Mouse (Mus musculus): Measurements from ENCODE around the gene Tmf1. TPM values are rescaled to one million over a fixed set of nuclear protein-coding genes. Genes with fewer than 3 reads are reported as not detected.
A peak's percentile ranks its signal among the peaks of the same experiment; 100 is the strongest.

The Tmf1 gene
- polyA plus RNA-seq, 1 experiment from 2014 or later: 42.7 TPM

GRCm38 (mm10) chr6:97207085-97207484 is 28.2 kb upstream of the Tmf1 start:
- no peak overlapping the region for H3K9ac ChIP-seq (replicated peaks; ENCODE audit: low read length)
- peaks cover 21% of the 10 kb centered on the region for H3K4me1 ChIP-seq (ENCODE audit: control insufficient read depth, insufficient read depth, low read length)
- H3K27ac ChIP-seq (replicated peaks; ENCODE audit: low read depth, low read length): no peak overlapping the region
- no peak overlapping the region for H3K4me2 ChIP-seq (ENCODE audit: low read length)
- no peaks in the 10 kb centered on the region for H3K36me3 ChIP-seq (ENCODE audit: control insufficient read depth, insufficient read depth, low read length)
- no peak for DNase-seq
- H3K9me3 ChIP-seq (ENCODE audit: control insufficient read depth, low read length): no peaks in the 10 kb centered on the region
- no peak overlapping the region for H3K4me3 ChIP-seq (replicated peaks; ENCODE audit: low read depth, low read length)
- no peak for ATAC-seq (ENCODE audit: low FRiP score, low TSS enrichment)
- 77% methylated on average over 4 of the region's 4 CpGs for WGBS
- no peaks in the 10 kb centered on the region for H3K27me3 ChIP-seq (ENCODE audit: control insufficient read depth, insufficient read depth, low read length)

- peak; percentile 100 for DNase-seq
- WGBS: 1% methylated on average over 38 of the region's 38 CpGs
Measured at GRCm38 (mm10) chr6:97205439-97205885, 26.5 kb upstream of the Tmf1 start, which contains the start of gene Uba3. Uba3 (minus strand) TSS chr6:97205647.

GRCm38 (mm10) chr6:97204952-97205351 is 26.0 kb upstream of the Tmf1 start:
- H3K9ac ChIP-seq (replicated peaks; ENCODE audit: low read length): peak overlapping the region; percentile 94
- H3K4me2 ChIP-seq (ENCODE audit: low read length): peak overlapping the region; percentile 63
- H3K9me3 ChIP-seq (ENCODE audit: control insufficient read depth, low read length): no peaks in the 10 kb centered on the region
- 0 out of 2 replicates have a peak, but pooled peaks cover 3% of the 10 kb centered on the region for H3K36me3 ChIP-seq (ENCODE audit: control insufficient read depth, insufficient read depth, low read length)
- peaks cover 13% of the 10 kb centered on the region for H3K4me1 ChIP-seq (ENCODE audit: control insufficient read depth, insufficient read depth, low read length)
- H3K27ac ChIP-seq (replicated peaks; ENCODE audit: low read depth, low read length): peak overlapping the region; percentile 89
- WGBS: 1% methylated on average over 16 of the region's 16 CpGs
- H3K27me3 ChIP-seq (ENCODE audit: control insufficient read depth, insufficient read depth, low read length): no peaks in the 10 kb centered on the region
- H3K4me3 ChIP-seq (replicated peaks; ENCODE audit: low read depth, low read length): peak overlapping the region; percentile 94
- peak; percentile 37 for DNase-seq
- peak; percentile 53 for ATAC-seq (ENCODE audit: low FRiP score, low TSS enrichment)

More at GRCm38 (mm10) chr6:97205439-97205885, 26.5 kb upstream of the Tmf1 start, which contains the start of gene Uba3:
- peak within 1 kb of the TSS; percentile 89 for H3K27ac ChIP-seq (replicated peaks; ENCODE audit: low read depth, low read length)
- ATAC-seq (ENCODE audit: low FRiP score, low TSS enrichment): peak; percentile 99
- H3K36me3 ChIP-seq (ENCODE audit: control insufficient read depth, insufficient read depth, low read length): 0 out of 2 replicates have a peak, but pooled peaks cover 3% of the 10 kb centered on the region
- no peaks in the 10 kb centered on the region for H3K27me3 ChIP-seq (ENCODE audit: control insufficient read depth, insufficient read depth, low read length)
- H3K4me2 ChIP-seq (ENCODE audit: low read length): peak within 1 kb of the TSS; percentile 63
- H3K9ac ChIP-seq (replicated peaks; ENCODE audit: low read length): peak within 1 kb of the TSS; percentile 94
- H3K4me3 ChIP-seq (replicated peaks; ENCODE audit: low read depth, low read length): peak within 1 kb of the TSS; percentile 94
- H3K9me3 ChIP-seq (ENCODE audit: control insufficient read depth, low read length): no peaks in the 10 kb centered on the region
- peaks cover 13% of the 10 kb centered on the region for H3K4me1 ChIP-seq (ENCODE audit: control insufficient read depth, insufficient read depth, low read length)

DNA sequence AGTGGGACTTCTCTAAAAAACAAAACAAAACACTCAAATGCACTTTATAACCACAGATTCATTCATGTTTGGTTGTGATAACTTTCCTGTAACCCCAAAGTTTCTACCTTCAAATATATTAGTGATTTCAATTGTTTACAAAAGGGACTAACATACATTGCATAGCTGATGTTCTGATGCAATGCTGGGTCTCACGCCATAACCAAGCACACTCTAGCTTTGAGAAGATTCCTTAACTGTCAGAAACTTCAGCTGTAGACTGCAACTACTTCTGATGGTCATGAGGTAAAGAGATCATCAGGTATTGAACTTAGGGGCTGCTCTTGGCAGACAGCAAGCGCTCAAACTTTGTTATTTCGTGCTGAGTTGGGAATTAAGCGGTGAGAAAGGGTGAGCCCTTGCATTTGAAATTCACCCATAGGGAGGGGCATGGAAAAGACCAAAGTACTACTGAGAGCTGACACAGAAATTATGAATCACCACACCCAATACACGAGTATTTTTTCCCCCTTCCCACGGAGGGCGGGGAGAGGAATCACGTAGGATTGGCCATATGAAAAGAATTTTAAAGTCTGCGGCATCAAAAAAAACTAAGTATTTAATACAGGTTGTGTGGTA is 25.4 kb upstream of the Tmf1 start:
- no peak overlapping the region for H3K27ac ChIP-seq (replicated peaks; ENCODE audit: low read depth, low read length)

DNA sequence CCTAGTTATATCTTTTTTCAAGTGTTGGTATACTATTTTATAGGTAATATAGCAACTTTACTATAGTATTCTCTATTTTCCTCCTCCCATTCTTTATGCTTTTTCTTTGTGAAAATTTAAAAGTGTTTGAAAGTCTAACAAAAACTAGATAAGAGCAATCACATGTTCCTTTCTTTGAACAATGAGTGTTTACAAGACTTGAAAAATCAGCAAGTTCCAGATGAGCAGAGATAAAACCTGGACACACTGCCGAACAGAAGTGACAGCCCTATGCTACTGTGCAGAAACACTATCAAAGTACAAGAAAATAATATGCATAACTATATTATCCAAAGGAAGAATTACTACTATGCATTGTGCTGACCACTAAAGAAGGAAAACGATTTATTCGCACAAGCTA is 23.6 kb upstream of the Tmf1 start:
- no peak overlapping the region for H3K4me3 ChIP-seq (replicated peaks; ENCODE audit: low read depth, low read length)
- ATAC-seq (ENCODE audit: low FRiP score, low TSS enrichment): no peak
- H3K4me2 ChIP-seq (ENCODE audit: low read length): no peak overlapping the region
- no peak overlapping the region for H3K9ac ChIP-seq (replicated peaks; ENCODE audit: low read length)
- no peak for DNase-seq
- H3K36me3 ChIP-seq (ENCODE audit: control insufficient read depth, insufficient read depth, low read length): peaks cover 11% of the 10 kb centered on the region
- H3K4me1 ChIP-seq (ENCODE audit: control insufficient read depth, insufficient read depth, low read length): peaks cover 13% of the 10 kb centered on the region
- WGBS: 95% methylated on average over 3 of the region's 3 CpGs
- no peaks in the 10 kb centered on the region for H3K9me3 ChIP-seq (ENCODE audit: control insufficient read depth, low read length)
- H3K27me3 ChIP-seq (ENCODE audit: control insufficient read depth, insufficient read depth, low read length): no peaks in the 10 kb centered on the region
- no peak overlapping the region for H3K27ac ChIP-seq (replicated peaks; ENCODE audit: low read depth, low read length)

More for the DNA sequence above, 25.4 kb upstream of the Tmf1 start:
- Histone ChIP-seq H3K9ac (replicated peaks; ENCODE audit: low read length) (peak overlapping the region; percentile 94), H3K4me1 (ENCODE audit: control insufficient read depth, insufficient read depth, low read length) (peaks cover 13% of the 10 kb centered on the region), H3K4me2 (ENCODE audit: low read length) (peak overlapping the region; percentile 63), H3K9me3 (ENCODE audit: control insufficient read depth, low read length) (no peaks in the 10 kb centered on the region), H3K36me3 (ENCODE audit: control insufficient read depth, insufficient read depth, low read length) (0 out of 2 replicates have a peak, but pooled peaks cover 3% of the 10 kb centered on the region), H3K4me3 (replicated peaks; ENCODE audit: low read depth, low read length) (peak overlapping the region; percentile 94), H3K27me3 (ENCODE audit: control insufficient read depth, insufficient read depth, low read length) (no peaks in the 10 kb centered on the region)
- DNase-seq: no peak
- 20% methylated on average over 9 of the region's 9 CpGs for WGBS
- ATAC-seq (ENCODE audit: low FRiP score, low TSS enrichment): no peak

GRCm38 (mm10) chr6:97200437-97200836 is 21.5 kb upstream of the Tmf1 start:
- no peak overlapping the region for H3K4me2 ChIP-seq (ENCODE audit: low read length)
- H3K4me1 ChIP-seq (ENCODE audit: control insufficient read depth, insufficient read depth, low read length): peaks cover 13% of the 10 kb centered on the region
- DNase-seq: no peak
- WGBS: 46% methylated on average over 3 of the region's 3 CpGs
- H3K9ac ChIP-seq (replicated peaks; ENCODE audit: low read length): no peak overlapping the region
- peaks cover 30% of the 10 kb centered on the region for H3K36me3 ChIP-seq (ENCODE audit: control insufficient read depth, insufficient read depth, low read length)
- no peak overlapping the region for H3K4me3 ChIP-seq (replicated peaks; ENCODE audit: low read depth, low read length)
- ATAC-seq (ENCODE audit: low FRiP score, low TSS enrichment): no peak
- no peak overlapping the region for H3K27ac ChIP-seq (replicated peaks; ENCODE audit: low read depth, low read length)
- H3K9me3 ChIP-seq (ENCODE audit: control insufficient read depth, low read length): no peaks in the 10 kb centered on the region
- no peaks in the 10 kb centered on the region for H3K27me3 ChIP-seq (ENCODE audit: control insufficient read depth, insufficient read depth, low read length)

DNA sequence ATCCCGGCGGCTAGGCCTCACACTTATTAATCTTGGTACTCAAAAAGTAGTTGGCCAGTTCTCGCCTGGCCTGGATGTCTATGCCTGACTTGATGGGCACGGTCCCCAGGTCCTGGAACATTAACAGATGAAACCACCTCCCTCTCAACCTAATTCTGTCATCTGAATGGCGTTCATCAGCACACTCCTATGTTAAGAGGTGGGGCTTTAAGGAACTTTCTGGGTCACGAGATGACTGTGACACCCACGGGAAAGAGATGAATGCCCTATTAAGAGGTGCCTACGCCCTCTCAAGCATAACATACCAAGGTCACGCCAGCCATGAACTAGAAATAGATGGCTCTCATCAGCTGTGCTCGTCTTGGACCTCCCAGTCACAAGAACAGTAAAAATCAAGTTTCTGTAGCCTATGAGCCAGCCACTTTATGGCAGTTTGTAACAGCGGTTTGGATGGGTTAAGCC is 476 bp upstream of the Tmf1 start:
- ATAC-seq (ENCODE audit: low FRiP score, low TSS enrichment): peak; percentile 53; the same call in 1 of the 2 replicates

GRCm38 (mm10) chr6:97175716-97176115 is 3.2 kb downstream of the Tmf1 start:
- peaks cover 42% of the 10 kb centered on the region for H3K36me3 ChIP-seq (ENCODE audit: control insufficient read depth, insufficient read depth, low read length)
- H3K9ac ChIP-seq (replicated peaks; ENCODE audit: low read length): no peak overlapping the region
- 82% methylated on average over 11 of the region's 11 CpGs for WGBS
- no peak overlapping the region for H3K27ac ChIP-seq (replicated peaks; ENCODE audit: low read depth, low read length)
- ATAC-seq (ENCODE audit: low FRiP score, low TSS enrichment) (no peak), DNase-seq (no peak)
- no peaks in the 10 kb centered on the region for H3K27me3 ChIP-seq (ENCODE audit: control insufficient read depth, insufficient read depth, low read length)
- H3K4me2 ChIP-seq (ENCODE audit: low read length): no peak overlapping the region
- no peak overlapping the region for H3K4me3 ChIP-seq (replicated peaks; ENCODE audit: low read depth, low read length)
- H3K4me1 ChIP-seq (ENCODE audit: control insufficient read depth, insufficient read depth, low read length): peaks cover 12% of the 10 kb centered on the region
- no peaks in the 10 kb centered on the region for H3K9me3 ChIP-seq (ENCODE audit: control insufficient read depth, low read length)

More for the DNA sequence above, 476 bp upstream of the Tmf1 start:
- Histone ChIP-seq H3K4me2 (ENCODE audit: low read length) (peak overlapping the region; percentile 67), H3K27ac (replicated peaks; ENCODE audit: low read depth, low read length) (peak overlapping the region; percentile 89), H3K36me3 (ENCODE audit: control insufficient read depth, insufficient read depth, low read length) (peaks cover 20% of the 10 kb centered on the region), H3K4me3 (replicated peaks; ENCODE audit: low read depth, low read length) (peak overlapping the region; percentile 96), H3K27me3 (ENCODE audit: control insufficient read depth, insufficient read depth, low read length) (no peaks in the 10 kb centered on the region), H3K4me1 (ENCODE audit: control insufficient read depth, insufficient read depth, low read length) (peaks cover 12% of the 10 kb centered on the region), H3K9me3 (ENCODE audit: control insufficient read depth, low read length) (no peaks in the 10 kb centered on the region), H3K9ac (replicated peaks; ENCODE audit: low read length) (peak overlapping the region; percentile 93)
- no peak for DNase-seq
- 13% methylated on average over 11 of the region's 11 CpGs for WGBS

DNA sequence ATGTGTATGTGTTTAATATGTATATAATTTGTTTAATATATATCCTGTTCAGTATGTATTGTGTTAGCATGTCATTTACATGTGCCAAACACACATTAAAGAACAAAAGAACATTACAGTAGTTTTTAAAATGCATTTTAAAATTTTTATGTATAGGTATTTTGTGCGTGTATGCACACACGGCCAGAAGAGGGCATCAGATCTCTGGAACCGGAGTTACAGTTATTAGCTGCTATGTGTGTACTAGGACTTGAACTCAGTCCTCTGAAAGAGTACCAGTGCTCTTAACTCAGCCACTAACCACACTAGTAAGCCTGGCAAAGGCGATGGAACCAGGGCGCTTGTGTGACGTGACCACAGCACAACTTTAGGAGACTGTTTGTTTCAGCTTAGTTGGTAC is 28.8 kb downstream of the Tmf1 start:
- Histone ChIP-seq H3K27me3 (ENCODE audit: control insufficient read depth, insufficient read depth, low read length) (no peaks in the 10 kb centered on the region), H3K4me1 (ENCODE audit: control insufficient read depth, insufficient read depth, low read length) (peaks cover 12% of the 10 kb centered on the region), H3K36me3 (ENCODE audit: control insufficient read depth, insufficient read depth, low read length) (0 out of 2 replicates have a peak, but pooled peaks cover 2% of the 10 kb centered on the region), H3K9me3 (ENCODE audit: control insufficient read depth, low read length) (no peaks in the 10 kb centered on the region), H3K27ac (replicated peaks; ENCODE audit: low read depth, low read length) (no peak overlapping the region), H3K4me3 (replicated peaks; ENCODE audit: low read depth, low read length) (no peak overlapping the region), H3K9ac (replicated peaks; ENCODE audit: low read length) (no peak overlapping the region), H3K4me2 (ENCODE audit: low read length) (no peak overlapping the region)
- WGBS: 79% methylated on average over 6 of the region's 6 CpGs
- ATAC-seq (ENCODE audit: low FRiP score, low TSS enrichment) (no peak), DNase-seq (no peak)

All from midbrain, embryonic 14.5 days (tissue).